Mouse (Mus musculus): ENCODE results near the gene Atf6b. TPM values are rescaled to one million over a fixed set of nuclear protein-coding genes. Genes with fewer than 3 reads are reported as not detected.

Atf6b gene
- polyA plus RNA-seq (2012; rRNA removed): 59.4 and 71.2 TPM in 2 replicates

GRCm38 (mm10) chr17:34646906-34647787 lies at the start of gene Atf6b:
Gene Atf6b, plus strand, starts transcription at chr17:34647146.

GRCm38 (mm10) chr17:34597566-34598095 lies 49.3 kb upstream of the Atf6b start, which contains the start of gene Ager:
Gene Ager, plus strand, starts transcription at chr17:34597862.

GRCm38 (mm10) chr17:34603375-34604060 lies 43.4 kb upstream of the Atf6b start, which contains the start of gene Rnf5:
Gene Rnf5, minus strand, starts transcription at chr17:34603690.

GRCm38 (mm10) chr17:34604061-34604508 lies 42.9 kb upstream of the Atf6b start, which contains the start of gene Agpat1:
Gene Agpat1, plus strand, starts transcription at chr17:34604262.

GRCm38 (mm10) chr17:34615871-34616270 lies 31.1 kb upstream of the Atf6b start, which contains the start of gene Egfl8:
Gene Egfl8, minus strand, starts transcription at chr17:34615971.

GRCm38 (mm10) chr17:34627943-34628643 lies 18.9 kb upstream of the Atf6b start, which contains the start of gene Ppt2:
Gene Ppt2, minus strand, starts transcription at chr17:34628510.

GRCm38 (mm10) chr17:34629221-34629751 lies 17.7 kb upstream of the Atf6b start, which contains the start of gene Prrt1:
Gene Prrt1, plus strand, starts transcription at chr17:34629533.

GRCm38 (mm10) chr17:34644608-34645007 lies 2.3 kb upstream of the Atf6b start, which contains the start of gene Fkbpl:
Gene Fkbpl, plus strand, starts transcription at chr17:34644764.

GRCm38 (mm10) chr17:34670235-34670634 lies 23.3 kb downstream of the Atf6b start, which contains the start of gene Tnxb:
Gene Tnxb, plus strand, starts transcription at chr17:34670535.

Other genes with a start within 250 kb of the Atf6b start
- gene BC051142, start 248.3 kb upstream of the Atf6b start, polyA plus RNA-seq (2012; rRNA removed): 4.8 and 7.0 TPM in 2 replicates
- not detected in 2 replicates for gene Btnl4, start 169.8 kb upstream of the Atf6b start, polyA plus RNA-seq (2012; rRNA removed)
- not detected in 2 replicates for gene Btnl6, start 129.8 kb upstream of the Atf6b start, polyA plus RNA-seq (2012; rRNA removed)
- gene Notch4, start 82.9 kb upstream of the Atf6b start, polyA plus RNA-seq (2012; rRNA removed): 12.7 and 23.2 TPM in 2 replicates
- gene Gpsm3, start 57.3 kb upstream of the Atf6b start, polyA plus RNA-seq (2012; rRNA removed): 3.7 and 6.2 TPM in 2 replicates
- gene Pbx2, start 55.9 kb upstream of the Atf6b start, polyA plus RNA-seq (2012; rRNA removed): 163 and 174 TPM in 2 replicates
- gene Ager, start 49.3 kb upstream of the Atf6b start, polyA plus RNA-seq (2012; rRNA removed): 12.3 and 15.5 TPM in 2 replicates
- 146 and 186 TPM in 2 replicates for gene Rnf5, start 43.5 kb upstream of the Atf6b start, polyA plus RNA-seq (2012; rRNA removed)
- 91.7 and 142 TPM in 2 replicates for gene Agpat1, start 42.9 kb upstream of the Atf6b start, polyA plus RNA-seq (2012; rRNA removed)
- 6.8 and 9.5 TPM in 2 replicates for gene Egfl8, start 31.2 kb upstream of the Atf6b start, polyA plus RNA-seq (2012; rRNA removed)
- 18.8 and 23.6 TPM in 2 replicates for gene Ppt2, start 18.6 kb upstream of the Atf6b start, polyA plus RNA-seq (2012; rRNA removed)
- gene Prrt1, start 17.6 kb upstream of the Atf6b start, polyA plus RNA-seq (2012; rRNA removed): 7.1 and 9.7 TPM in 2 replicates
- gene Fkbpl, start 2.4 kb upstream of the Atf6b start, polyA plus RNA-seq (2012; rRNA removed): 5.1 and 6.5 TPM in 2 replicates
- gene Tnxb, start 23.4 kb downstream of the Atf6b start, polyA plus RNA-seq (2012; rRNA removed): 0.06 and 0.09 TPM in 2 replicates
- 0.05 and 0.07 TPM in 2 replicates for gene C4b, start 96.7 kb downstream of the Atf6b start, polyA plus RNA-seq (2012; rRNA removed)
- 0.04 TPM in 2 replicates for gene Cyp21a1, start 157.4 kb downstream of the Atf6b start, polyA plus RNA-seq (2012; rRNA removed)
- gene Stk19, start 189.8 kb downstream of the Atf6b start, polyA plus RNA-seq (2012; rRNA removed): 46.3 and 66.7 TPM in 2 replicates
- 70.9 and 71.2 TPM in 2 replicates for gene Dxo, start 189.9 kb downstream of the Atf6b start, polyA plus RNA-seq (2012; rRNA removed)
- 65.5 and 77.4 TPM in 2 replicates for gene Skiv2l, start 203.1 kb downstream of the Atf6b start, polyA plus RNA-seq (2012; rRNA removed)
- gene Nelfe, start 203.2 kb downstream of the Atf6b start, polyA plus RNA-seq (2012; rRNA removed): 94.0 and 142 TPM in 2 replicates
- gene Cfb, start 215.4 kb downstream of the Atf6b start, polyA plus RNA-seq (2012; rRNA removed): 1.9 and 6.9 TPM in 2 replicates
- gene Zbtb12, start 232.3 kb downstream of the Atf6b start, polyA plus RNA-seq (2012; rRNA removed): 73.5 and 98.0 TPM in 2 replicates
- gene Gm20547, start 234.9 kb downstream of the Atf6b start, polyA plus RNA-seq (2012; rRNA removed): not detected in 2 replicates

Data from central nervous system, embryonic 11.5 days (tissue).